Mouse (Mus musculus): ENCODE data around the gene Mbtps1. TPM values are rescaled to one million over a fixed set of nuclear protein-coding genes. Genes with fewer than 3 reads are reported as not detected.
A peak's percentile ranks its signal among the peaks of the same experiment; 100 is the strongest.

The Mbtps1 gene
- polyA plus RNA-seq, 1 experiment from 2014 or later = 103 TPM

GRCm38 (mm10) chr8:119575366-119575726 lies 16.8 kb upstream of the Mbtps1 start:
- Histone ChIP-seq H3K4me2 (replicated peaks) (peak overlapping the region; percentile 94), H3K9ac (peak overlapping the region; percentile 90), H3K27me3 (peaks cover 37% of the 10 kb centered on the region), H3K36me3 (no peaks in the 10 kb centered on the region), H3K9me3 (replicated peaks) (no peaks in the 10 kb centered on the region), H3K27ac (no peak overlapping the region), H3K4me1 (peaks cover 14% of the 10 kb centered on the region), H3K4me3 (peak overlapping the region; percentile 86)
- WGBS = 3% methylated on average over 16 of the region's 16 CpGs
- ATAC-seq (ENCODE audit: low FRiP score) = no peak; the same call in 1 of the 2 replicates

- peaks cover 14% of the 10 kb centered on the region for H3K4me1 ChIP-seq
- peak within 1 kb of the TSS; percentile 81 for H3K27ac ChIP-seq
- no peaks in the 10 kb centered on the region for H3K36me3 ChIP-seq
- H3K9ac ChIP-seq = peak within 1 kb of the TSS; percentile 90
- H3K4me2 ChIP-seq (replicated peaks) = peak within 1 kb of the TSS; percentile 94
- peak; percentile 91 for ATAC-seq (ENCODE audit: low FRiP score)
- H3K9me3 ChIP-seq (replicated peaks) = no peaks in the 10 kb centered on the region
- H3K27me3 ChIP-seq = peaks cover 32% of the 10 kb centered on the region
- H3K4me3 ChIP-seq = peak within 1 kb of the TSS; percentile 86
- WGBS = under 1% methylated on average over 85 of the region's 97 CpGs
These were observed 16.2 kb upstream of the Mbtps1 start, which contains the start of the genes Hsdl1 and Dnaaf1 for GRCm38 (mm10) chr8:119574437-119575365. Gene Hsdl1, minus strand, starts transcription at chr8:119575183. Gene Dnaaf1, plus strand, starts transcription at chr8:119575235.

- Histone ChIP-seq H3K27me3 (peaks cover 17% of the 10 kb centered on the region), H3K4me1 (peaks cover 14% of the 10 kb centered on the region), H3K9me3 (replicated peaks) (no peaks in the 10 kb centered on the region), H3K4me3 (no peak overlapping the region), H3K36me3 (peaks cover 5% of the 10 kb centered on the region; the same call in 1 of the 2 replicates), H3K9ac (no peak overlapping the region), H3K4me2 (replicated peaks) (no peak overlapping the region), H3K27ac (no peak overlapping the region)
- WGBS = 95% methylated on average over 4 of the region's 4 CpGs
- ATAC-seq (ENCODE audit: low FRiP score) = no peak
These were observed 13.9 kb upstream of the Mbtps1 start for GRCm38 (mm10) chr8:119572411-119572810.

- no peak overlapping the region for H3K9ac ChIP-seq
- peaks cover 12% of the 10 kb centered on the region for H3K36me3 ChIP-seq
- ATAC-seq (ENCODE audit: low FRiP score) = no peak
- no peak overlapping the region for H3K4me3 ChIP-seq
- no peak overlapping the region for H3K27ac ChIP-seq
- peaks cover 7% of the 10 kb centered on the region for H3K27me3 ChIP-seq
- 88% methylated on average over 6 of the region's 6 CpGs for WGBS
- H3K4me1 ChIP-seq = peaks cover 14% of the 10 kb centered on the region
- no peaks in the 10 kb centered on the region for H3K9me3 ChIP-seq (replicated peaks)
- no peak overlapping the region for H3K4me2 ChIP-seq (replicated peaks)
These were observed 12.6 kb upstream of the Mbtps1 start for GRCm38 (mm10) chr8:119571135-119571534.

- no peak for ATAC-seq (ENCODE audit: low FRiP score)
- WGBS = 38% methylated on average over 4 of the region's 4 CpGs
- Histone ChIP-seq H3K36me3 (peaks cover 25% of the 10 kb centered on the region), H3K4me2 (replicated peaks) (no peak overlapping the region), H3K9me3 (replicated peaks) (no peaks in the 10 kb centered on the region), H3K4me3 (no peak overlapping the region), H3K9ac (no peak overlapping the region), H3K27ac (no peak overlapping the region), H3K4me1 (peaks cover 11% of the 10 kb centered on the region), H3K27me3 (no peaks in the 10 kb centered on the region)
These were observed 11.3 kb upstream of the Mbtps1 start for GRCm38 (mm10) chr8:119569881-119570280.

- no peak for ATAC-seq (ENCODE audit: low FRiP score)
- no peak overlapping the region for H3K4me2 ChIP-seq (replicated peaks)
- H3K27me3 ChIP-seq = no peaks in the 10 kb centered on the region
- 68% methylated on average over 7 of the region's 7 CpGs for WGBS
- H3K36me3 ChIP-seq = peaks cover 32% of the 10 kb centered on the region
- no peak overlapping the region for H3K27ac ChIP-seq
- H3K4me1 ChIP-seq = peaks cover 9% of the 10 kb centered on the region
- H3K9me3 ChIP-seq (replicated peaks) = no peaks in the 10 kb centered on the region
- no peak overlapping the region for H3K4me3 ChIP-seq
- no peak overlapping the region for H3K9ac ChIP-seq
These were observed 10.4 kb upstream of the Mbtps1 start for GRCm38 (mm10) chr8:119568951-119569350.

- Histone ChIP-seq H3K4me2 (replicated peaks) (no peak overlapping the region), H3K27ac (no peak overlapping the region), H3K4me1 (peaks cover 2% of the 10 kb centered on the region; the same call in 1 of the 2 replicates), H3K36me3 (peaks cover 39% of the 10 kb centered on the region), H3K9ac (no peak overlapping the region), H3K4me3 (no peak overlapping the region), H3K9me3 (replicated peaks) (no peaks in the 10 kb centered on the region), H3K27me3 (no peaks in the 10 kb centered on the region)
- WGBS = 93% methylated on average over 9 of the region's 9 CpGs
- ATAC-seq (ENCODE audit: low FRiP score) = no peak
These were observed 9.7 kb upstream of the Mbtps1 start for GRCm38 (mm10) chr8:119568251-119568650.

GRCm38 (mm10) chr8:119566367-119566766 lies 7.8 kb upstream of the Mbtps1 start:
- H3K27ac ChIP-seq = no peak overlapping the region
- H3K27me3 ChIP-seq = no peaks in the 10 kb centered on the region
- 84% methylated on average over 11 of the region's 11 CpGs for WGBS
- peaks cover 56% of the 10 kb centered on the region for H3K36me3 ChIP-seq
- ATAC-seq (ENCODE audit: low FRiP score) = no peak
- no peaks in the 10 kb centered on the region for H3K9me3 ChIP-seq (replicated peaks)
- no peaks in the 10 kb centered on the region for H3K4me1 ChIP-seq
- no peak overlapping the region for H3K4me2 ChIP-seq (replicated peaks)
- H3K9ac ChIP-seq = no peak overlapping the region
- no peak overlapping the region for H3K4me3 ChIP-seq

- ATAC-seq (ENCODE audit: low FRiP score) = no peak
- Histone ChIP-seq H3K36me3 (peaks cover 62% of the 10 kb centered on the region), H3K9me3 (replicated peaks) (no peaks in the 10 kb centered on the region), H3K27me3 (no peaks in the 10 kb centered on the region), H3K9ac (no peak overlapping the region), H3K27ac (no peak overlapping the region), H3K4me3 (no peak overlapping the region), H3K4me2 (replicated peaks) (no peak overlapping the region), H3K4me1 (no peaks in the 10 kb centered on the region)
- WGBS = 93% methylated on average over 14 of the region's 14 CpGs
These were observed 5.3 kb upstream of the Mbtps1 start for GRCm38 (mm10) chr8:119563849-119564251.

GRCm38 (mm10) chr8:119559402-119559720 lies 826 bp upstream of the Mbtps1 start:
- Histone ChIP-seq H3K9me3 (replicated peaks) (no peaks in the 10 kb centered on the region), H3K36me3 (peaks cover 34% of the 10 kb centered on the region), H3K4me2 (replicated peaks) (peak overlapping the region; percentile 60), H3K4me3 (no peak overlapping the region), H3K27ac (peak overlapping the region; percentile 93; the same call in 1 of the 2 replicates), H3K9ac (no peak overlapping the region), H3K27me3 (no peaks in the 10 kb centered on the region), H3K4me1 (peaks cover 13% of the 10 kb centered on the region)
- WGBS = 94% methylated on average over 6 of the region's 6 CpGs
- 0 out of 2 replicates have a peak, but pooled peaks have one; percentile 1 for ATAC-seq (ENCODE audit: low FRiP score)

- H3K4me2 ChIP-seq (replicated peaks) = peak overlapping the region; percentile 95
- peak overlapping the region; percentile 93 for H3K27ac ChIP-seq
- WGBS = 1% methylated on average over 55 of the region's 55 CpGs
- H3K27me3 ChIP-seq = no peaks in the 10 kb centered on the region
- peaks cover 21% of the 10 kb centered on the region for H3K36me3 ChIP-seq
- peak; percentile 89 for ATAC-seq (ENCODE audit: low FRiP score)
- H3K9ac ChIP-seq = peak overlapping the region; percentile 90
- H3K4me1 ChIP-seq = peaks cover 13% of the 10 kb centered on the region
- peak overlapping the region; percentile 87 for H3K4me3 ChIP-seq
- no peaks in the 10 kb centered on the region for H3K9me3 ChIP-seq (replicated peaks)
These were observed 523 bp downstream of the Mbtps1 start for GRCm38 (mm10) chr8:119557821-119558602.

- Histone ChIP-seq H3K4me1 (peaks cover 13% of the 10 kb centered on the region), H3K36me3 (peaks cover 12% of the 10 kb centered on the region), H3K9me3 (replicated peaks) (no peaks in the 10 kb centered on the region), H3K9ac (peak overlapping the region; percentile 90), H3K4me2 (replicated peaks) (peak overlapping the region; percentile 95), H3K27me3 (no peaks in the 10 kb centered on the region), H3K4me3 (peak overlapping the region; percentile 87), H3K27ac (no peak overlapping the region)
- WGBS = 80% methylated on average over 9 of the region's 9 CpGs
- ATAC-seq (ENCODE audit: low FRiP score) = no peak
These were observed 1.4 kb downstream of the Mbtps1 start for GRCm38 (mm10) chr8:119557132-119557531.
